Mouse (Mus musculus) retina, postnatal 7 days (tissue): ENCODE measurements at regions not wholly inside any gene's neighbourhood (a gene's known extent, or its start where the extent isn't known, plus 50 kb on each side); places are given as distances from the start of the nearest gene placed in this dataset.

Experiments used
- DNase-seq: peaks from one replicate; pipeline ENCODE4 v3.0.0-alpha.2; 2012; ENCODE audit warnings: low read depth, low spot score

DNA sequence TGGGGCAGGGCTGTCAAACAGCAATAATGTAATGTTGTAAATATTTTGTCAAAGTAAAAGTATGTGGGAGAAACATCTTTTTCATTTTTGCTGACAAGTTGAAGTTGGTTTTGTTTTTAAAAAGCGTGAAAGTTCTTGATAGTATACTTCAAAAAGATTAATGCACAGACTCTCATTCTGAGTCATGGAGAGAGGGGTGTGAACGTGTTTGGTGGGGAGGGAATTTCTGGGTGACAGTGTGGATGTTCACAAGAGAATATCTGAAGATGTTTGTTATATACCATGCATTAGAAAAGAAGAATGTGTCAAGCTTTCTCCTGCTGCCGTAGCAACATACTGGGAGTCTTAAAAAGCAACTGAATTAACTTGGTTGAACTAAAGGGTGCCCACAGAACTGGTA lies 57.0 kb downstream of the Rps29 start:
- DNase-seq = no peak

DNA sequence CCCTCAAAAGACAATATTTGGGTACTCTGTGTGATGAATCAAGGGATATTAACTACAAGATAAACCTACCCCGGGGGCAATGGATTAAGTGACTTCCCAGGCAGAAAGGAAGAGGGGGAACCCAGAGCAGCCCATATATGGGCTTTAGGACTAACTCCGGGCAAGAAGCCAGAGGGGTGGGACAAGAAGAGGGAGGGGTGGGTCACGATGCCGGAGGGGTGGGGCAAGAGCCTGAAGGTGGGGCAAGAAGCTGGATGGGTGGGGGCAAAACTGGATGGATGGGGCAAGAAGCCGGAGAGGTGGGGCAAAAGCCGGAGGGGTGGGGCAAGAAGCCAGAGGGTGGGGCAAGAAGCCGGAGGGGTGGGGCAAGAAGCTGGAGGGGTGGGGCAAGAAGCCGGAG lies 64.1 kb downstream of the Rps29 start:
- no peak for DNase-seq

DNA sequence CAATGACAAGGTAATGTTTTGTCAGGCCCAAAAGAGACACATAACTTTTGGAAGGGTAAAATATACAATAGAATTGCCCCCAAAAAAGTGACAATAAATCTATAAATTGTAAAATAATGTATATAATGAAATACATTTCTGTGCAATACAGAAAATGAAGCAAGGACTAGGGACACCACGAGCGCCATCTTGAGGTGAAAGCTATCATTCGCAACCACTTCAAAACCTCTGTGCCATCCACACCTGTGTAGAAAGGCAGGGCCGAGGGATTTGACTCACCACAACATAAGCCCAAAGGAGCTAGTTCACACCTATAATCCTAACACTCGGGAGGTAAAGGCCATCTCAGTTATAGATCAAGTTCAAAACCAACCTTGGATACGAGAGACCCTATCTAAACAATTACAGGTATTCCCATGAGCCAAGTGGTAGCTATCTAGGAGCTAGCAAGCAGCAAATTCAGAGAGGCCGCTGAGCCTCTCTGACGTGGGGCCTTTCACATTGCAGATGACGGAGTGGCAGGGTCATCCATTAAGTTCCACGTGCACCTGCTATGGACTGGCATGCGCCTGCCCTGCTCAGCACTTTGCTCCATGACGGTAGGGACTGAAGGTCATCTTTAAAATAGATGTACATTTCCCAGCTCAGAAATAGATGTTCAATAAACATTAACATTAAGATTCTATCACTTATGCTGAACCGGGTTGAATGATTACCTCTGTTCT lies 65.8 kb downstream of the Rps29 start:
- DNase-seq = no peak

DNA sequence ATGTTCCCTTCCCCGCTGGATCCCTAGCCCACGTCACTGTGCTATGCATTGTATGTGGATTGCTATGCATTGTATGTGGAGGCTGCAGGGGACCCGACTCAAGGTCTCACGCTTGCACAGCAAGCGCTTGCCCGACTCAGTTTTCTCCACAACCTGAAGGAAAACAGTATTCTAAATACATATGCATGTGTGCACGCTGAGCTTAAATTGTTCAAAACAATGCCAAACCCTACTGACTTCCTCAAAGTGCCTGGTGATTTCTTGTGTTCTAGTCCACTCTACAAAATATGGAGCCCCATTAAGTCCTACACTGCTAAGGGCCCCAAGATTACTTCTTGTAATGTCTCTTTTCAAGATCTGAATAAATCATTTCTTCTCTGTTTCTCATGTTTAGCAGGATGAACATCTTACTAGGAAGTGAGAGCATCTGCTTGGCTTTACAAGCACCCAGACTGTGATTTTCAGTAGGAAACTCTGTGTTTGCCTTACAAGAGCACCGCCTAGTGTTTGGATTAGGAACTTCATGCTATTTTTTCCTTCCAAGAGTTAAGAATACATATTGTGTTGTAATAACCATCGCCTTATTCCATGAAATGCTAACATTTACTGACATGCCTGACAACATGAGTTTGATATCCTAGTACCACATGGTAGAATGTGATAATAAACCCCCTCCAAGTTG lies 70.9 kb downstream of the Rps29 start:
- peak; percentile 60 for DNase-seq

DNA sequence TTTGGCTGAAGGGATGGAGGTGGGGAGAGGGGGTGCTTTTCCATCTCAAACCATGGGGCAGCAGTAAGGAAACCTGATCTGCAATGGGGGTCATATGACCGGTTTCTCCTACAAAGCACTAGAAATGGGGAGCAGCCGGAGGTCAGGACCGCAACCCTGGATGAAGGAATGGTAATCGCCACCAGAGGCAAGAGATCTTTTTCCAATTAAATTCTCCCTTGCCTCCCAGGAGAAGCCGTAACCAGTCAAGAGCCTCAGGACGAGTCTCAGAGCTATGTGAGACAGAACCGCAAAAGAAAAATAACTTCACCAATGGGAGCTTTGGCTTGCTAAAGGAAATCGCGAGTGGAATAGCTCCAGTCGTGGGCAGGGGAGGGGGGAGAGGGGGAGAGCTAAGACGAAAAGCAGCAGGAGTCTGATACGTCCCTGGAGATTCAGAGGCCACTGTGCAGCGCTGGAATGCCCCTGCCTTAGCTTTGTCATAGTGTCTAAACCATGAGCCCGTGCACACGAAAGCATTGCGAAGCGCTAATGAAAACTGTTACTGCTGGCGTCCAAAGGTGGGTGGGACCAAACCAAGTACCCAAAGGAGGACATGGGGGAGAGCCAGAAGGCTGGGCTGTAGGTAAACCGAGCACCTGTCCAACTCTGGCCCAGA lies 73.3 kb downstream of the Rps29 start:
- DNase-seq = no peak

DNA sequence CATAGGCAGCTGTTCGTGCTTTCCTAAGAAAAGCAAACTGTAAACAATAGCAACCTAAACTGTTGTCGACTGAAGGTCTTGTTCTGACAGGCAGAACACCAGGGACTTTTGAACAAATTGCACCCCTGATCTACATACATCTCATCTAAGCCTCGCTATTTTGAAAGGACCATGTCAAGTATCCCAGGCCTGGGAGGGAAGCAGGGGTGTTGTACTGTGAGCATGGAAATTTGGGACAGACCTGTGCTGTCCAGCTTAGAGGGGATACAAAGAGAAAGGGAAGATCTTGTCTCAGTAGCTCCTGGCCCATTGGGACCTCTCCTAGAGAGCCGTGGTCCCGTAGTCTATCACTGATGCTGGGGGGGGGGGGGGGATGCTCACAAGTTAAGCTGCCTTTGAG lies 74.3 kb downstream of the Rps29 start:
- DNase-seq = no peak

DNA sequence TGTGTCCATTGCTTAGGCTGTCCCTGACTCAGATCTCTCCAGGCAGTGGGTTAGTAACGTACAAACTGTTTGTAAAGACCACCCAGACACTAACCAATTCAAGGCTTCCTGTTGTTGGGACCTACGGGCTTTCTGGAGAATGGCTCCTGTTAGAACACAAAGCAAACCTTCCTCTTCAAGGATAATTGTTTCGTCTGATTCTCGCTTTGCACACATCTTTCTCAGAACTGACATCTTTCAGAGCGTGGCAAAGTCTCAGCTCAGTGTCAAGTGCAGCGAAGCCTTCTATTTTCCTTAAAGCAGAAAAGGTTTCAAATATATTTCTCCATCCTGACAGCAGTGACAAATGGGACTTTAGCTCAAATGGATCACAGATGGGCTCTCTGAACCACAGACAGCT lies 76.9 kb downstream of the Rps29 start:
- no peak for DNase-seq

DNA sequence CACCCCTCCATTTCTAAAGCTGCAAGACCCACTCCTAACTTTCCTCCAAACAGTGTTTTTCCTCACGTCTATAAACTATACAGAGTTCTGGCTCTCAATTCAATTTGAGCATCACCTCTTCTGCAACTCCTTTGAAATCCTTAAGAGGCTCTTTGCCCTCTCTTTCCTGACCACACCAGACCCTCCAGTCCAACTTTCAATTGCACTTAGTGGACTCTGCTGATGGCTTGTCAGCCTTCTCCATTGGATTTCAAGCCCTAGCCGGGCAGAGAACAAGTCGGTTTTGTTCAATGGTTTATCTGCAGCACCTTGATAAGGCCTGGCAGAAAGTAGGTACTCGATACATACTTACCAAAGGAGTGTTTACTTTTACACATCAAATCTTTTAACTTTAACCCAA lies 119.4 kb downstream of the Rps29 start:
- no peak for DNase-seq

DNA sequence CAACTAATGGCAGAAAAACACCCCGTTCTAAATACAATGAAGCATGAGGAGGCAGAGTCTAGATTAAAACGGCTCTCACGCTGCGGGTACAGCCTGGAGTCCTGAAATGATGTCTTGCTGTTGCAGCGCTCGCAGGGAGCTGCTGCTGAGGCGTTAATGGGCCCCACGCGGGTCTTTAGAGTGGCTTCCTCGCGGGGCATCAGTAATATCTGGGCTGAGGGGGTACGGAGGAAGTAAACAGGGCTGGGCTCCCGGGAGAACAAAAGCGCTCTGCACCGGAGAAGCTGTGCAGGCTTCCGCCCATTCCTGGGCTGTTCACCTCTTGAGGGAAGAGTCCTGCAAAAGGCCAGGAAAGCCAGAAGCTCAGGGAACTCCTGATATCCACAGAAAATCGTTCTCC lies 135.4 kb downstream of the Rps29 start:
- DNase-seq = no peak

DNA sequence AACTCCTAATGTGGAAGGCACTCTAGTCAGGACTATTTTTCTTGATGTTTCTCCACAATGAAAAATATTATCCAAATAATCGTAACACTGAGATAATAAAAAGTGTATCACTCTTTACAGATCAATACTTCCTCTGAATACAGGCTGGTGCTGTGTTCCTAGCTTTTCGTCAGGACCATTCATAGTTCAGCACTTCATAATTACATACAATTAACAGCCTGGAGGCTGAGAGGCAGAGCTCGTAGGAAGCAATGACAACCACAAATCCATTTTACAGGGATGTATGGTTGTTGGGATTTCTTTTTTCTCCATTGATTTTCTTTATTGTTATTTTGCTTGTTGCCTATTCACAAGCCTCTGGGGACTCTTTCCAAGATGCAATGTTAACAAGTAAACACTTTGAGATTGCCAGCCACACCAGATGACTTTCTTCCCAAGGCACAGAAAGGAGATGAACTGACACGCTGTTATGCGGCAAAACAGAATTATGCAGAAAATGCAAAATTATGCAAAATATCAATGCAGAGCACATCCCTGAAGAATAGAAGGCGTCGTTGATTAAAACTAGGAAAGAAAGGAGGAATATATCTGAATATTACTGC lies 142.2 kb downstream of the Rps29 start:
- DNase-seq = no peak

DNA sequence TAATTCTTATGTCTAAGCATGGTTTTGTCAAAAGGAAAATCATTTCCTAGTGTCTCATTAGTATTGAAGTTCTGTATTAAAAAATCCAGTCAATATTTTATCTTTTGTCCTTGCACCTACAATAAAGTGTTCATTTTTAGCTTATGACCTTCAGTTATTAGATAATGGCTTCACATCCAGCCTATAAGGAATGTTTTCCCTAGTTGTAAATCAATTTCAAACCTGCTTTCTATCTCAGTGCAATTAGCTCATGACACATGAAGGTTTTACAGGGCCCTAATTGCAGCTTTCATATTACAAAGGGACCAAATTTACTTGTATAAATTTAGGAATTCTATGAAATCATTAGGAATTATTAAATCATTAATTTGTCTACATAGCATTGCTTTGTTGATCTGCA lies 153.8 kb downstream of the Rps29 start:
- no peak for DNase-seq

DNA sequence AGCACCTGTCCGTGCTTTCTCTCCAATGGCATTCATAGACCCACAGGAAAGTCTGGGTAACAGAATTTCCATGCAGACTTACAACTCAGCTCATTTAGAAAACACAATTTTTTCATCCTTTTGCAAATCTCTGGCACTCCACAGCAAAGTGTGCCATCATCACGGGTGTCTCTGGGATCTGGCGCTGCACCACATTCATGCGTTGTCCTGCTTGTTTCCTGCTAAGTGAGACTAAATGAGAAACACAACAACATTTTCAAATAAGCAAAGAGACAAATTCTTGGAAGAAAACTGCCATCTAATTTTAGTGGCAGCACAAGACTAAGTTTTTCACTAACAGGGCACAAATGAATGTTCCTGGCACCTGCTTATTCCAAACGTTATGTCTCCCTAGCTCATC lies 156.9 kb downstream of the Rps29 start:
- DNase-seq = no peak

DNA sequence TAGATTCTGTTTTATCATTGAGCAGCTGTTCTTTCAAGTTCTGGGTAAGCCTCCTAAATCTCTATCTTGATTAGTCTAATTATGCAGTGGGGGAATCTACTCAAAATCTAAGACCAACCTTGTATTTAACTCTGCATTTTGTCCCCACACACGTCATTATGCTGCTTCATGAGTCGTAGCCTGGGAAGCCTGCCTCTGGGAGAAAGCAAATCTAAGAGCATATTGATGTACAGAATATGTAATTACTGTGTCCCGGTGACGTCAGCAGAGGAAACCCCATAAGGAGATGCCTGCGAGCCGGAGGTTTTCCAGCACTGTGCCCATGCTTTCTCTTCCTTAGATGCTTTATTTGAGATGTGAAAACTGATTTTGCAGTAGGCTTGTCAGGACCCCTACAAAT lies 161.7 kb downstream of the Rps29 start:
- DNase-seq = no peak

DNA sequence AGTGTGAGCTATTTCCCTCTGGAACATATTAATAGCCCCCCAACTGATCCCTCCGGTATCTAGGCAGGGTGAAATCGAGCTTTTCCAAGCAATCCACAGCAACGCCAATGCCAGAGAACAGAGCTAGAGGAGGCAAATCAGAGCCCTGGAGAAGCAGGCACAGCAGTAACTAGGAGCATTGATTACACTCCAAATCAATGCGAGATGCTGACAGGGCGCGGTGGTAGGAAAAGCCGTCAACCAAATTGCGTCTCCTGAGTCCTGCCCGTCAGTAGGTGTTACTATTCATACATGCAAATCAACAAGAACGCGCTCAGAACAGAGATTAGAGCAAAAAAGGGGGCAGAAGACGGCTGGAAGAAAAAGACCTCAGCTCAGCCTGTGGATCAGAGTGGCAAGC lies 162.2 kb downstream of the Rps29 start:
- DNase-seq = no peak

DNA sequence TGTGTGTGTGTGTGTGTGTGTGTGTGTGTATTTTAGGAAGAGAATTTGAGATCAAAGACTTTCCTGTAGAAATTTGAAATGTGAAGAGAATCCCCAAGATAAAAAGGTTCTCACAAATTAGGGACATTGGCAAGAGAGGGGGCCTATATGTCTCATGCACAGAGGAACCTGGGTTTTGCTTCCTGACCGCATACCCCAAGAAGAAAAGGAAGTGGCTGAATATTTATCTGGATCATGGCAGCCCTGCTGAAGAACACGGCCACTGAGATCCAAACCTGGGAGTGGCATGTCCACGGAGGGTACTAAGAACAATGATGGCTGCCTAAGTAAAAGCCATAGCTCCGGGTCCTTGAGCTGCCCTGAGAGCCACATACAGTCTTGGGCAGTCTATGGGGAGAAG lies 178.3 kb downstream of the Rps29 start:
- DNase-seq = no peak

DNA sequence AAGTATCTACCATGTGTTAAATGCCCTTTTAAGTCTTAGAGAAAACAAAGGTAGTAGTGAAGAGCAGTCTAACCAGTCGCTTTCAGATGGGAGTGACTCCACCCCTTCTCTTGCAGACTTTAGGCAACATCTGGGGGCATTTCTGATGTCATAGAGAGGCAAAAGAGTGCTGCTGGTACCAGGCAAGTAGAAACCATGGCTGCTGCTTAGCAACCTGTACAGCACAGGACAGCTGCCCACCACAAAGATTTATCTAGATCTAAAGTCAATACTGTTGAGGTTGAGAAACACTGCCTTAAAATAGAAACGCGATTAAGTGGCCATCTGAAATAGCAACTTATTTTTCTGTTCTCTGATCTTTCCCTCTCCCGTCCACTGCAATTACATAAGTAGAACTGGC lies 178.8 kb downstream of the Rps29 start:
- no peak for DNase-seq

DNA sequence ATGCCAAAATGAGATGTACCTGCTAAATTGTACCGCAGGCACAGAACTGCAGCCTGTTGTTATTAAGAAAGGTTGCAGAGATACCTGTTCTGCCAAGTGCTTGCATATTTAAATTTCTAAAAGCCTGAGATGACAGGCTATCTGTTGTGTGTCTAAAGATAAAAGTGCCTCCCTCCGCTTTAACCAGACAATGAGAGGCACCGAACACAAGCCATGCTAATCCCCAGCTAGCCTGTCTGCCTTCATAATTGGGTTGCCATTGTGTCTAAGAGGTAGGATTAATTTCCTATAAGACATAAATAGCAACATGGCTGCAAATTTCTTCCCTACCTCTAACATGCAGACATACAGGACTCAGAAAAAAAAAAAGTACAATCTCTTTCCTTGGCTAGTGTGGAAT lies 179.8 kb downstream of the Rps29 start:
- no peak for DNase-seq

DNA sequence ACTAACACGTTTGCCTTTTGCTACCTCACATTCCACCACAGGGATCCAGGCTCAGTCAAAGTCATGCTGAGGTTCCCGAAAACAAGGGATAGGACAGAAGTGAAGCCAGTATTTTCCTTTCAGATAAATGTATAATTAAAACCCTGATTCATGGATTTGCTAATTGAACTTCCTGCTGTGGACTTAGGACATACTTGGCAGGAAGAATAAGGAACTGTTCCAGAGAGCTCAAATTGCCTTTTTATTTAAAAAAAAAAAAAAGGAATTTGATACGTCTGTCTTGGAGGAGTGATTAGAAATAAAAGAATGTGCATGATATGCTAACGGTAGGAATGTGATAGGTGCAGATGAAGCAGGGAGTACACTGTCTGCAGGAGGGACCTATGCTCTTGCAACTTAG lies 181.7 kb downstream of the Rps29 start:
- DNase-seq = no peak

DNA sequence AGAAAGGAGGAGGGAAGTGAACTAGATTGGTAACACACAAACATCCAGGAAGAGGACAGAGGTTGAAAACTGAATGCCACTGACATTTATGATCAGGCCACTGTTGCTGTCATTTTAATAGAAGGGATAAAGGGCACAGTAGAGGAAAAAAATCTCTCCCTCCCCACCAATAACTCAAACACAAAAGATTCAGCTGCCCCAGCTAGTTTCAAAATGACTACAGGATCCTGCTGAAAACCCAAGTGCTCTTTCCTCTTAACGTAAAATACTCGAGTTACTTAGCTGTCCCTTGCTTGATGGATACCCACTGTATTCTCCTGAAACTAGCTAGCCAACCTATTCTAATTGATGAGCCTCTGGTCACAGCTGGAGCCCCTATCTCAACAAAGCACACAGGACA lies 211.7 kb downstream of the Rps29 start:
- DNase-seq = no peak

DNA sequence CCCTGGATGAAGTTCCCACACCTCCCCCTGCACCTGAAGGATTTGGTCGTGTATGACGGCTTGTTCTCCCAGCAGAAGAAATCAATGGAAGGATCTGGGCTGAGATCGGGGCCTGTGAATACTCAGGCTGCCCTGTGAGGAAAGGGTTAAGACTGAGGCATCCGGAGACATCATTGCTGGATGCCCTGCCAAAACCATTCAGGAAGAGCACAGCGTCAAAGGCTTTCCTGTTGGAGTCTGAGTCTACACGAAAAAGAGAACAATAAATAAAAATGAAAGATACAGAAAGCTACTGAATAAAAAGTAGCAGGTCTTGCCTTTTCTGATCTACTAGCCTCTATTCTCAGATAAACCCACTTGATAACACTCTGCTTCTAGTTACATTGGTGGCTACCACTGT lies 248.4 kb downstream of the Rps29 start:
- DNase-seq = no peak

DNA sequence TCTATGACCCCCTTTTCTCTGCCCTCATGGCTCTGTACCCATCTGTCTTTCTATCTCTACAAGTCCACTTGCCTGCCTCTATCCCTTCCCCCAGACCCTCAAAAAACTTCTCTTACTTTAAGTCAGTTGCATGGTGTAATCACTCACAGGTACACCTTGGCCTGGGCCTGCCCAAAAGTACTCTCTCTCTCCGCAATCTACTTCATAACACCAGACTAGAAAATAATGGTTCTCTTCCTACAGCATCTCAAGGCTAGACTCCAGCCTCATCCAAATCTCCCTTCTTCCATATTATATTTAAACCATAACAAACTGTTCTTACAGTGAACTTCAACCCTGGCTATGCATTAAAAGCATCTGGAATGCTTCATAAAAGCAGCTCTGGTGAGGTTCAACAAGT lies 254.2 kb downstream of the Rps29 start:
- no peak for DNase-seq

DNA sequence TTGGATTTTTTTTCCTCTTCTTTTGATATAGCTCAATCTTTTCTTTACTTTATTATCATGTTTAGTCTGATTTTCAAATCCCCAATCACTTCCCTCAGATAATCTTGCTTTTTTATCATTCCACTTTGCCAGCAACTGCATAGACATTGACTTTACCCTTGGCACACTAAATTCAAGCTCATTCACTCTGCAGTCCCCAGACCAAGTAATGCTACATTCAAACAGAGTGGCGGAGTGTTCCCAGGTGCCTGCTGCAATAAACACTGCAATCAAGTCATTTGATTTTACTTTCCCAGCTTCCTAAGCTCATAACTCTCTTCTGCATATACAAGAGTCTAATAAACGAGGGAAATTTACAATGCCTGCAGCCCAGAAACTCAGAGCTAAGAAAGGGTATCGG lies 269.8 kb downstream of the Rps29 start:
- no peak for DNase-seq

DNA sequence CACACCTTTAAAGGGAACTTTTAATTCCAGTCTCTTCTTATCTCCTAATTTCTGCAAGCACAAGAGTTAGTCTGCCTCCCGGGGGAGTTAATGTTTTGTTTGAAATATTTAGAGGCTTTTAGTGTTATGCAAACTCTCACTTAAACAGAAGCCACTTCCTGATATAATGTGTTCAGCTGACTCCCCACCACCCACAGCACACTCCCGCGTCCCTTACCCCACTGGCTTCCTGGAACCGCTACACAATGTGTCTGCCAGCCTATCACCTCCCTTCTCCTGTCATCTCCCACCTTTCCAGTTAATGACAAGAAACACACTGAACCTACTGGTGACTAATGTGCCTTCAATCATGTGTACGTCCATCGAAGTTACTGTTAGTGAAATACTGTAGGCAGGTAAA lies 276.5 kb downstream of the Rps29 start:
- DNase-seq = no peak
